ENCODE assay signal across 14 mouse cellular contexts in genomic region chr12:8858748-8859147, GRCm38 (mm10).
DNase-seq lines count a peak whose midpoint lies in the region; ATAC-seq lines count a peak whose summit lies in the region.
"Had no signal": no experiment of that assay in that cellular context is flagged by ENCODE, and none has a peak within 500 bp of the region (broad histone marks: within the 10 kb centered on the region; RNA-seq: fewer than 3 reads in every experiment).

No protein-coding gene starts in this region.

- H3K4me3 ChIP-seq in hindbrain, embryonic 14.5 days (replicated peaks; ENCODE audit: low read length) = no peak overlapping the region
- H3K4me3 ChIP-seq in hindbrain, embryonic 10.5 days = no peak overlapping the region
- no peak overlapping the region for H3K4me3 ChIP-seq in kidney, embryonic 14.5 days (ENCODE audit: low read length)
- H3K4me3 ChIP-seq: intestine, embryonic 15.5 days; left cerebral cortex, adult 2 months had no signal

- 84% methylated on average over 7 of the region's 7 CpGs for WGBS in hindbrain, embryonic 14.5 days
- WGBS in hindbrain, embryonic 10.5 days = 90% methylated on average over 7 of the region's 7 CpGs
- 74% methylated on average over 7 of the region's 7 CpGs for WGBS in kidney, embryonic 14.5 days

- no peak overlapping the region for H3K4me2 ChIP-seq in hindbrain, embryonic 14.5 days (replicated peaks)
- no peak overlapping the region for H3K4me2 ChIP-seq in kidney, embryonic 14.5 days (replicated peaks; ENCODE audit: low read depth, low read length)
- H3K4me2 ChIP-seq: intestine, embryonic 15.5 days had no signal

- 0 out of 2 replicates have a peak overlapping the region, but pooled peaks have one; percentile 13 for H3K9ac ChIP-seq in hindbrain, embryonic 14.5 days
- H3K9ac ChIP-seq in kidney, embryonic 14.5 days (ENCODE audit: low read depth, low read length) = no peak overlapping the region
- H3K9ac ChIP-seq: intestine, embryonic 15.5 days; liver, embryonic 14.5 days had no signal

- H3K27me3 ChIP-seq in hindbrain, embryonic 14.5 days (ENCODE audit: control insufficient read depth, insufficient read depth, low read length) = no peaks in the 10 kb centered on the region
- no peaks in the 10 kb centered on the region for H3K27me3 ChIP-seq in hindbrain, embryonic 10.5 days (ENCODE audit: insufficient read depth, poor library complexity, severe bottlenecking)
- H3K27me3 ChIP-seq in kidney, embryonic 14.5 days (ENCODE audit: control insufficient read depth, insufficient read depth, low read length) = no peaks in the 10 kb centered on the region
- H3K27me3 ChIP-seq: intestine, embryonic 15.5 days; Patski had no signal

- H3K36me3 ChIP-seq in hindbrain, embryonic 14.5 days (replicated peaks; ENCODE audit: control insufficient read depth, insufficient read depth) = no peaks in the 10 kb centered on the region
- H3K36me3 ChIP-seq in hindbrain, embryonic 10.5 days = no peaks in the 10 kb centered on the region
- H3K36me3 ChIP-seq in kidney, embryonic 14.5 days (ENCODE audit: control insufficient read depth, insufficient read depth, low read length) = no peaks in the 10 kb centered on the region
- H3K36me3 ChIP-seq: intestine, embryonic 15.5 days had no signal

- no peak for ATAC-seq in hindbrain, embryonic 14.5 days (ENCODE audit: low FRiP score)
- ATAC-seq in kidney, embryonic 14.5 days (ENCODE audit: low FRiP score, low TSS enrichment) = no peak
- ATAC-seq: Patski had no signal

- intact Hi-C loops in heart, postnatal 36 days (cut with DNase I) = loop anchor here (2.0 to 5.0 kb wide), 2 partner anchors 22 to 86 kb away; partner anchors contain the start of gene Sdc1
- intact Hi-C loops in gastrocnemius, postnatal 14 days (cut with DNase I; ENCODE audit: low total_unique reads) = no loop called here

- no peaks in the 10 kb centered on the region for H3K9me3 ChIP-seq in hindbrain, embryonic 14.5 days (ENCODE audit: control insufficient read depth, low read length)
- no peaks in the 10 kb centered on the region for H3K9me3 ChIP-seq in hindbrain, embryonic 10.5 days
- H3K9me3 ChIP-seq in kidney, embryonic 14.5 days (ENCODE audit: control insufficient read depth, low read length) = no peaks in the 10 kb centered on the region
- H3K9me3 ChIP-seq: intestine, embryonic 15.5 days had no signal

- no peak overlapping the region for H3K27ac ChIP-seq in hindbrain, embryonic 14.5 days
- H3K27ac ChIP-seq in hindbrain, embryonic 10.5 days = no peak overlapping the region
- H3K27ac ChIP-seq in kidney, embryonic 14.5 days (ENCODE audit: low read depth, low read length) = no peak overlapping the region
- H3K27ac ChIP-seq: intestine, embryonic 15.5 days; left cerebral cortex, adult 2 months; liver, embryonic 14.5 days; macrophage had no signal

- no peaks in the 10 kb centered on the region for H3K4me1 ChIP-seq in hindbrain, embryonic 14.5 days (replicated peaks; ENCODE audit: control insufficient read depth, insufficient read depth, low read length)
- peaks cover 32% of the 10 kb centered on the region for H3K4me1 ChIP-seq in hindbrain, embryonic 10.5 days (replicated peaks)
- peaks cover 24% of the 10 kb centered on the region; the same call in 1 of the 2 replicates for H3K4me1 ChIP-seq in kidney, embryonic 14.5 days (ENCODE audit: control insufficient read depth, insufficient read depth, low read length)

- DNase-seq in hindbrain, embryonic 14.5 days (ENCODE audit: low spot score) = no peak
- no peak for DNase-seq in hindbrain, embryonic 10.5 days (ENCODE audit: low spot score)
- DNase-seq in cerebellum, adult 9-11 months = peak; percentile 46
- DNase-seq in heart, adult 8-10 months (ENCODE audit: low spot score) = peak; percentile 62
- DNase-seq in heart, postnatal 36 days = peak; percentile 15 to 35
- DNase-seq in gastrocnemius, postnatal 14 days = no peak
- DNase-seq in urinary bladder, postnatal 4 days (ENCODE audit: low spot score in 2 of 2) = no peak
- DNase-seq: gastrocnemius, postnatal 10 days had no signal

Comparison
In these comparisons a context has a peak if more than half of its experiments do, and no peak if none do; other contexts are left out.
1. DNase-seq: peak in cerebellum, adult 9-11 months (single experiment), heart, adult 8-10 months (single experiment) and heart, postnatal 36 days (2 of 2); none in hindbrain, embryonic 14.5 days (single experiment), hindbrain, embryonic 10.5 days (single experiment), gastrocnemius, postnatal 14 days (single experiment) and urinary bladder, postnatal 4 days (0 of 2).